Mouse (Mus musculus) cerebellum, adult 9-11 months (tissue): ENCODE results near the gene Ipcef1.
A peak's percentile ranks its signal among the peaks of the same experiment; 100 is the strongest.

Experiments
- DNase-seq: peaks from one replicate; pipeline ENCODE4 v3.0.0; 2022

Gene Ipcef1

GRCm38 (mm10) chr10:7052315-7053017, at the start of gene Ipcef1:
Gene Ipcef1 (minus strand): TSS chr10:7052478.
- no peak for DNase-seq

GRCm38 (mm10) chr10:7077971-7078370, 25.7 kb upstream of the Ipcef1 start:
- DNase-seq = peak; percentile 58

DNA sequence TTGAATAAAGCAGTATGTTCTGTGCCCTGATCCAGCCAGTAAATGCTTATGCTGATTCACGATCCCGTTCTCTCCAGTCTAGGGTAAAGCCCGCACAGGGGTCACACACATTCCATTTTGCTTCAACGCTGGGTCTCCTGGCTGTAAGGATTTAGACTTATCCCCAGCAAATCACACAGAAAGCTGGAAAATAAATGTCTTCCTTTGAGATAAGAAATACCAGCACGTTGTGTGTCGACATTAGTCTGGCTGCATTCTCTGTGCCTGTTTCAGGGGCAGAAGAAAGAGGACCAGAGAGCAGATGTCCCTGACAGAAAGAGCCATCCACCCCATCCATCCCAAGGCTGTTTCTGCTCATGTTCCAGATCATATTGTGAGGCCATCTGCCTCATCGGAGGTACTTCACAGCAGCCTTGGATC, 25.1 kb upstream of the Ipcef1 start:
- DNase-seq = peak; percentile 95

DNA sequence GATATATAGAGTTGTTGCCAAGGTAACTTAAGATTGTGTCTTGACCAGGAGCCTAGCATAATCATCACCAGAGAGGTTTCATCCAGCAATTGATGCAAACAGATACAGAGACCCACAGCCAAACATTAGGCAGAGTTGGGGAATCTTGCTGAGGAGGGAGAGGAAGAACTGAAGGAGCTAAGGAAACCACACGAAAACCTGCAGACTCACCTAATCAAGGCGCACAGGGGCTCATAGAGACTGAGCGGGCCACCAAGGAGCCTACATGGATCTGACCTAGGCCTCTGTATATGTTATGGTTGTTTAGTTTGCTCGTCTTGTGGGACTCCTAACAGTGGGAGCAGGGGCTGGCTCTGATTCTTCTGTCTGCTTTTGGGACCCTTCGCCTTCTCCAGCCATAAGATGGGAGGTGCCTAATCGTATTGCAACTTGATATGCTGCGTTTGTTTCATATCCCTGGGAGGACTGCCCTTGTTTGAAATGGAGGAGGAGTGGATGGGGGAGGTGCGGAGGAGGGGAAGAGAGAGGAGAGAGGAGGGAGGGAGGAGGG, 24.5 kb upstream of the Ipcef1 start:
- DNase-seq = peak; percentile 86

DNA sequence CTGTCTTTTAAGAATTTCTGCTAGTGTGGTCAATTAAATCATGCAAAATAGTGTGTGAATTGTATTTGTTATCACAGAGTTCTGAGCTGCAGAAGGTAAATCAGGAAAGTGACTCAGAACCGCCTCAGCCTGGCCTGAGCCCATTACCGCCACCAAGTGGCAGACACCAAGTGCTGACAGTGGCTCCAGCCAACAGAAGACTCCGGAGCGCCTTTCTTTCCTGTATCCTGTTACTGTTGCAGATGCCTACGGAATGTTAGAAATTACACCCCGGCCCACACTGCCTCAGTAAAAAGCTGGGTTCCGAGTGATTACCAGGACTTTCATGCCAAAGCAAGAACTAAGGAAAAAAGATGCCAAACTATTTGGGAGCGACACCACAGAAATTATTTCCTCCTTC, 23.9 kb upstream of the Ipcef1 start:
- DNase-seq = peak; percentile 91

DNA sequence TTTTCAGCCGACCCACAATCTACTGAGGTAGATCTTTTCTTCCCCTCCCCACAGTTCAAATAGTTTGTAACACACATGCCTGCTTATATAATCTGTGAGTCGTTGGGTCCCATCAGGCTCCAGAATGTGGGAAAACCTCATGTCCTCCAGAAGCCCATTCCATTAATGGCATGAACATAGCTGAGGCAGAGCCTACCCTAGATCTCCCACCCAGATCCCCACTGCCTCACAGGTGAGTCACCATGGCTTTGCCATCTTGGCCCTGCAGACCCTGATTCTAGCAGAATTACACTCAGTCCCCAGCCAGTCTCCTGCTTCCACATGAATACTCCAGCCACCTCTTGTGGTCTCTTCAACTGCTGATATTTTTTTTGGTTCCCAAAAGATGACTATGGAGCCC, 23.4 kb upstream of the Ipcef1 start:
- peak; percentile 57 for DNase-seq

DNA sequence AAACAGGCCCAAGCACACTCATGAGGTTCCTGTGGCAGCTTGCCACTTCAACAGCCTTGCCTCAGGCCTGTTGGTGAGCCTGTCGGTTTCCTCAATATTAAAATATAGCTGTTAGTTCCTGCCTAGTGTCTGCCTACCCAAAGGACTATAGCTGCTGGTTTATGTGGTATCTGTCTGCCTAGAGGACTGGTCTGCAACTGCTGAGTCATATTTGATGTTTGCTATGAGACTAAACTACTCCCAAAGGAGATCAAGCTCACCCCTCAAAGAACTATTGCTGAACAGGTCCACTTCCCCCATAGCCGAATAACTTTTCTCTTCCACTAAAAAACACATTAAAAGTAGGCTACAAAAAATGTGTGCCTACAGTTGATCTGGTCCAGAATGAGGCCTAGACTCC, 22.0 kb upstream of the Ipcef1 start:
- DNase-seq = peak; percentile 32

DNA sequence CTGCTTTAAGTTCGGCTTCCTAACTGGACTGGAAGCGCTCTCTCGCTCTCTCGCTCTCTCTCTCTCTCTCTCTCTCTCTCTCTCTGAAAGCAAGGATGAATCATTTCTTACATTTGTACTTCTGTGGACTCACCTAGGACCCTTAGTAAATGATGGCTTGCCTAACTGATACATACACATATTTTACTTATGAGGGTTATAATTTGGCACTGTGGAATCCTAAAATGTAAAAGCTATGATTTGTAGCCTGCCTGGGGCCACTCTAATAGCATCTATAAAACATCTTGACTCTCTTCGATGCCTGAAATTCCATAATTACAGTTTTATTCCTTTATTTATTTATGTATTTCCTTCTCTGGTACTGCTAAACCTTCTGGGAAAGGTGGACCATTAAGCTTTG, 18.6 kb upstream of the Ipcef1 start:
- no peak for DNase-seq

- no peak for DNase-seq
These were observed 18.0 kb upstream of the Ipcef1 start for GRCm38 (mm10) chr10:7070100-7070835.

GRCm38 (mm10) chr10:7069090-7069489, 16.8 kb upstream of the Ipcef1 start:
- DNase-seq = no peak

- peak; percentile 34 for DNase-seq
These were observed 16.3 kb upstream of the Ipcef1 start for GRCm38 (mm10) chr10:7068608-7069007.

DNA sequence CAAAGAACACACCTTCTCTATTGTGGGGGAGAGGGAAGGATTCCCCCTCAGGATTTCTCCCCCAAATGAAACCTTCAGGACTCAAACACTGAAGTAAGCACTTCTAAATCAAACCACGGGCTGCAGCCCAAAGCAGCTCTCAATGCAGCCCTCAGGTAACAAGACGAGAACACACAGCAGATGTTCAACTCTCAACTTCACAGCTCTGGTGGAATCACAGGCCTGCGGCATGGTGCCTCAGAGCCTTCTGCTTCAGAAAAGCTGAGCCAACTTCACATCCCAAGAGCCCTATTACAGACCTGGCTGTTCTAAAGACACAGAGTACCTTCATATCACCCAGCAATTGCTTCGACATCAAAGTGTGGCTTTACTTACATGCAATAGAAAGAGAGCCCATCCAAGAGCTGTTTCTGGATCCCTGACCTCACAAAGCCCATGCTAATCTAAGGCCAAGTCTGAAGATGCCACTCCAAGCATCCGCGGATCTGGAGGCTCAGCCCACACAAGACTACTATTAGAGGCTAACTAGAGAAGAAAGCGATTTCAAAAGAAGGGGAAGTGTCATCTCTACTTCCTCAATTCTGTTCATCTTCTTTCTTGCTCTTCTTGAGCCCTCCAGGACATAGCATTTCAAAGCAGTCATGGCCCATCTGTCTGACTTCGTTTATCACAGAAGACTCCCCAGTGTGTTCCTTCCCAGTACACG, 11.6 kb upstream of the Ipcef1 start:
- no peak for DNase-seq

- no peak for DNase-seq
These were observed 10.7 kb upstream of the Ipcef1 start for GRCm38 (mm10) chr10:7062993-7063392.

- DNase-seq = no peak
These were observed 8.0 kb upstream of the Ipcef1 start for GRCm38 (mm10) chr10:7060326-7060725.

DNA sequence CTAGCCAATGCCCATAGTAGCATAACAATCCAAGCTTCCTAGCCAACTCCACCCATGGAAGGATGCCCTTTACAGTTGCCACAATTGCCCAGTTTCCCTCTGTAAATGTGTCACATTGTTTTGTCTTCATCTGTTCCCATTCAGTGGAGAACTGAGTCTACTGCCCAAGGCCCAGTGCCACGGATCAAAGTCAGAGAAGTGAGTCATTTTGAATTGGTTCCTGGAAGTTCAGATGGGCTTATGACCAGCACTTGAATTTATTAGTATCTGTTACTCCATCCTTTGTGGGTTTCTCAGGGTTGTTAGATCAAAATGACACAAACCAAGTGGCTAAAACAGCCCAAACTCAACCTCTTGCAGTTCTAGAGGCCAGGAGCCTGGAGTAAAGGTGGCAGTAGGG, 5.3 kb upstream of the Ipcef1 start:
- no peak for DNase-seq

GRCm38 (mm10) chr10:7054560-7055205, 2.4 kb upstream of the Ipcef1 start:
- no peak for DNase-seq

DNA sequence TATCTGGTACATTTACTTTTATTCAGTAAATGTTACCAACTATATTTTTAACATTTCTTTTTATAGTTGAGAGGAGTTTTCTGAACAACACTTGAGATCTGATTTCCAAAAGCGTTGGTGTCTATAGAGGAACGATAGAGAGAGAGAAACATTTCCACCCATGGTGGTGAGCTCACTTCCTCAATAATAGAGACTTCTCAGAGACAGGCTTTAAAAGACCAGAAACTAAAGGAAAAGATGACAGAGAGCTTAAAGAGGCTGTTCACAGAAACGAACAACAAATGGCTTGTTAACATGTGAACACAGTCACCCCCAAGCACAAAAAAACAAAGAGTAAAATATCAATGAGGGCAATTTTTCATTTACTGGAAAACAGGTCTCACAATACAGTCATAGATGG, 2.4 kb downstream of the Ipcef1 start:
- DNase-seq = no peak

DNA sequence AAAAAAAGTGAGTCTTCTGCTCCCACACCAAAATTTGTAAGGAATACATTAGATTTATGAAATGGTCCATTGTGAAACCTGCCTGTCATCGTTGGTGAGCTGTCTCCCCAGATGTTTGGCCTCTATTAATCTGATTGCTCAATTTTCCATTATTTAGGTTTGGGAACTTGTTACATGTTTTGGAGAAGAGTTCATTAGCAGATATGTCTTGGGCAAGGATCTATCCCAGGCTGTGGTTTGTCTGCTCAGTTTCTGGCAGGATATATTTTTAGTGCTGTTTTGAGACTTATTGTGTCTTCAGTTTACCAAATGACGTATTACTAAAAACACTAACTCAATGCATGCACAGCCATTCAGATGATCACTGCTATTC, 4.4 kb downstream of the Ipcef1 start:
- no peak for DNase-seq

DNA sequence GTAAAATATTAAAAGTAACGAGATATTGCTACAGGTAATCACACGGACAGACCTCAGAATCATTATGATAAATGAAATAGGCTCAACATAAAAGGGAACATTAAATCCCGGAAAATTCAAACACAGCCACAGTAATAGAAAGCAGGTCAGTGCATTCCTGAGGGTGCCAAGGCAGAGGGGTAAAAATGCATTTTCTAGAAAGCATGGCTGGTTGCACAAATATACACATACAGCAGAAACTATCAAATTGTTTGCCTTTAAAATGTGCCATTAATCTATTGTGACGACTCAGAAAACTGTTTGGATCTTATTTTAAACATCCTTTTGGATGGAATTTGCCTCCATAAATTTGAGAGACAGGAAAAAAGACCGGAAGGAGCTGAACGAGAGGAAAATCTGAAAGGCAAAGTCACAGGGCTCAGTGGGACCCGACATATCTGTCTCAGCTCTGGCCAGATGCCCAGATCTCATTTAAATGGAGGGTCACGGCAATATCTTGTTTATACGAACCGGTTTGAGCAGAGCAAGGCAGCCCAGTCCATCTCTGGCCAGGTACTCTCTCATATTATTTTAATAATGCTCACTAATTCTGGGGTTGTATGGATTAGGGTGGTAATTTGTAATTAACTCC, 4.9 kb downstream of the Ipcef1 start:
- no peak for DNase-seq

DNA sequence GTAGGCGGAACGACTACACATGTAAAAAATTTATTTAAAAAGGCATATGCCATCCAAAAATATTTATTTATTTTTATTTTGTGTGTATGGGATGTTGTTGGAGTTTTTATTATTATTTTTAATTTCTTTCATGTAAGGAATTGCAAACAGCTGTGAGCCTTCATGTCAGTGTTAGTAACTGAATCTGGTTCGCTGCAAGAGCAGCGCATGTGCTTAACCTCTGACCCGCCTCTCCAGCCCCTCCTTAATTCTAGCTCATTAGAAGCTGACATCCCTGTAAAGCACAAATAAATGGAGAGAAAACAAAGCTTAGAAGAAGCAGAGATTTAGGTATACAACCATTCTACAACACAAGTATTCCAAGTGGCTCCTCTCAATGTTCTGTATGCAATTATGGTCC, 8.4 kb downstream of the Ipcef1 start:
- no peak for DNase-seq

GRCm38 (mm10) chr10:7041032-7041431, 11.2 kb downstream of the Ipcef1 start:
- DNase-seq = no peak

DNA sequence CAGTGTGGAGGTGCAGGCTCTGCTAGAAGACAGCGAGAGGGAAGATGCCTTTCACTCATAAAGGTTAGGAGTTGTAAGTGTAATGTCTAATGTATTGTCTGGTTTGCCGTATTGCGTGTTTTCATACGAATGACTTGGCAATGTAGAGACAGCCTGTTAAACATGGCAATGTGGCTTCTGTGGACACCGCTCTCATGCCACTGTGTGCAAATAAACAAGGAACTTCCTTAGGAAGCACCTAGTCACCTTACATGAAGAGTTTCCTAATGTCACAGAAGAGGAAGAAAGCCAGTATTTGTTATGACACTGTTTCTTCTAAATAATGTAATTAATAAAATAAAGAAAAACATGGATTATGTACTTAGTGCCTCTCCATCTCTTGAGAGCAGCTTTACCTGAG, 15.1 kb downstream of the Ipcef1 start:
- DNase-seq = no peak

DNA sequence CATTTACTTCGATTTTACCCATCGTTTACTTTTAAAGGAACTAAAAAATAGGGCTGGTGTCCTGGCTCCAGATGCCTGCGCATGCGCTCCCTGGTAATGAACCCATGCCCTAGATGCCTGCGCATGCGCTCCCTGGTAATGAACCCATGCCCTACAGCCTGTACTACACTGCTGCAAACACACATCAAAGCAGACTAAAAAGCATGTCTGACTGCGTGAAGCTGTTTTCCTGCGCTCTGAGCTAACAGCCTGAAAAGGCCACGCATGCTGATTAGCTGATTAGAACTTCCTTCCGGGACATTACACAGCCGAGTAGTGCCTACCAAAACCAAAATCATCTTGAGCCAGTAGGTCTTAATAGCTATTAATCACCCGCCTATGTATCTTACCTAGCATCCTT, 16.7 kb downstream of the Ipcef1 start:
- DNase-seq = no peak
